Mouse (Mus musculus) embryonic fibroblast, embryonic 13.5 days (primary cell): ENCODE measurements around the gene Caprin1. TPM values are rescaled to one million over a fixed set of nuclear protein-coding genes. Genes with fewer than 3 reads are reported as not detected.
A peak's percentile ranks its signal among the peaks of the same experiment; 100 is the strongest.

Experiments used
- H3K27ac ChIP-seq: 2 replicates; pipeline ENCODE4 v1.5.1; 2012; ENCODE audit warnings: low read length, control low read depth, inconsistent platforms; ENCODE audit not compliant: insufficient read depth
- H3K4me1 ChIP-seq: 2 replicates; pipeline ENCODE4 v1.6.1; 2011; ENCODE audit warnings: low read length; ENCODE audit not compliant: control insufficient read depth, insufficient read depth
- H3K4me3 ChIP-seq: 2 replicates; pipeline ENCODE4 v1.5.1; 2011; ENCODE audit warnings: mild to moderate bottlenecking, control low read depth, low read length; ENCODE audit not compliant: insufficient read depth
- CTCF ChIP-seq: IDR thresholded peaks from 2 replicates; pipeline ENCODE4 v1.5.1; 2011; ENCODE audit warnings: mild to moderate bottlenecking, control low read depth, low read length, moderate library complexity, borderline replicate concordance; ENCODE audit not compliant: insufficient read depth
- POLR2A ChIP-seq: IDR thresholded peaks from 2 replicates; pipeline ENCODE4 v1.6.1; 2011; ENCODE audit warnings: low read depth, mild to moderate bottlenecking, control low read depth, low read length, moderate library complexity
- polyA plus RNA-seq: library from polyadenylated mRNA; stranded (reverse); fragments of >200 nt; gene quantifications from 2 replicates; pipeline ENCODE4 v1.2.4, GENCODE M21; 2011; ENCODE audit warnings: low read depth; ENCODE audit not compliant: missing spikeins, insufficient read length

Caprin1 gene
- polyA plus RNA-seq, 1 experiment, result 498 TPM

- H3K4me3 ChIP-seq, result no peak overlapping the region
- no peaks in the 10 kb centered on the region for H3K4me1 ChIP-seq
- H3K27ac ChIP-seq, result no peak overlapping the region
- no peak for TF ChIP-seq CTCF
- TF ChIP-seq POLR2A, result no peak
Measured at GRCm38 (mm10) chr2:103742821-103743220, 54.6 kb downstream of the Caprin1 start.

- H3K27ac ChIP-seq, result no peak overlapping the region
Measured at GRCm38 (mm10) chr2:103731423-103731822, 66.0 kb downstream of the Caprin1 start.

DNA sequence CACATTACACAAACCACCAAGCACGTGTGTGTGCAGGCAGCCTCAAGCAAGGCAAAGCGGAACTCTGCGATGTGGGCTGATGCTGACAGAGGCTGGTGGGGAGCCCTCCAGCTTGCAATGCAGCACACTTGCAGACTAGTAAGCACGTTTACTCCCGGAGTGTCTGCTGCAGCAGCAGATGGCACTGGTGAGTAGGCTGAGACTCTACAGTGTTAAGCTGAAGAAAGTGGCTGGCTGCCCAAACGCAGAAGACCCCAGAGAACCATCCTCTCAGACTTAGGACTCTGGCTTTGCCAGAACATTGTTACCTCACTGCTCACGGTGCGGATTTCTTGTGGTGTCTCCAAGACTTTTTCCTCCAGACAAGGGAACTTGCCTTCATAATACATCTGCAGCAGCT, 66.5 kb downstream of the Caprin1 start:
- Histone ChIP-seq H3K27ac (no peak overlapping the region), H3K4me1 (no peaks in the 10 kb centered on the region), H3K4me3 (no peak overlapping the region)
- TF ChIP-seq POLR2A, result no peak
- TF ChIP-seq CTCF, result no peak

More at GRCm38 (mm10) chr2:103731423-103731822, 66.0 kb downstream of the Caprin1 start:
- Histone ChIP-seq H3K4me1 (no peaks in the 10 kb centered on the region), H3K4me3 (no peak overlapping the region)
- TF ChIP-seq POLR2A (no peak), CTCF (no peak)

DNA sequence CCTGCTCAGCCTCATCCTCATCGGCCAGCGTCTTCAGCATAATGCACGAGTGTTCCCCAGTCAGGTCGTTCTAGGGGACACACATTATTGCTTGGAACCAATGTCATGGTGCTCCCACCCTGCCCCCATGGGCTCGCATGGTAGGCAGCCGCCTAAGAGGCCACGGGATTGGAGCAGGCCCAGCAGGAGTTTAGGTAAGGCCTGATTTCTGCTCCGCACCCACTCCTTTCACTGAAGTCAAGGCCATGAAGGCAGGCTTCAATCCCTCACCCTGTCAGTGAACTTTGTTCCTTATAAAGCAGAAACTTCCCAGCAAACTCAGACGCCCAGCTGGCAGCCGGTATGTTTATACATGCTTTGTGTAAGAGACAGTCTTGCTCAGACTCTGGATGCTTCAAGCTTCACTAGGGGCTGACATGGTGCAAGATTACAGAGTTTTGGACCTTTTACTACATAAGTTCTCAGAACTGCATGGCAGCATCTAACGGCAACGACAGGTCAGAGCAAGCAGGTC, 69.4 kb downstream of the Caprin1 start:
- H3K27ac ChIP-seq, result no peak overlapping the region
- TF ChIP-seq POLR2A (no peak), CTCF (no peak)
- no peaks in the 10 kb centered on the region for H3K4me1 ChIP-seq
- H3K4me3 ChIP-seq, result no peak overlapping the region

DNA sequence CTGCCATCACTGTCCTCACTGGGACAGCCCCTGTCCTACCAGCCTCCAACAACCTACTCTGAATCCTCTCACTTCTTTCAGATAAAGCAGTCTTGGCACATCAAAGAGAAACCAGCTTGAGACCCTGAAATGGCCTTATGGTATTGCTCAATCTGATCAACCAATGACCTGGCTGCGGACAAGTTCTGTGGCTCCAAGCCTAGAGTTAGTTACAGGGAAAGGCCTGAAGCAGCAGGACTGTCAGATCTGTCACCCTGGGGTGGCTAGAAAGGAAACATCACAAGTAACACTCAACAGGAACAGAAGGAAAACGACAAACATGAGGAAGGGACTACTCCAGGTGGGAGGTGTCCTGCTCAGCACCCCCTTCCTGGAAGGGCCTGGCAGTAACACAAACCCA, 72.9 kb downstream of the Caprin1 start:
- TF ChIP-seq CTCF (no peak), POLR2A (no peak)
- H3K4me3 ChIP-seq, result no peak overlapping the region
- H3K4me1 ChIP-seq, result no peaks in the 10 kb centered on the region
- H3K27ac ChIP-seq, result no peak overlapping the region

- TF ChIP-seq POLR2A (no peak), CTCF (no peak)
- no peak overlapping the region for H3K4me3 ChIP-seq
- H3K4me1 ChIP-seq, result no peaks in the 10 kb centered on the region
- H3K27ac ChIP-seq, result no peak overlapping the region
Measured at GRCm38 (mm10) chr2:103719292-103719646, 78.2 kb downstream of the Caprin1 start.

GRCm38 (mm10) chr2:103718594-103719291, 78.7 kb downstream of the Caprin1 start:
- Histone ChIP-seq H3K4me1 (no peaks in the 10 kb centered on the region), H3K27ac (no peak overlapping the region), H3K4me3 (no peak overlapping the region)
- TF ChIP-seq CTCF, result peak; percentile 90
- TF ChIP-seq POLR2A, result no peak

DNA sequence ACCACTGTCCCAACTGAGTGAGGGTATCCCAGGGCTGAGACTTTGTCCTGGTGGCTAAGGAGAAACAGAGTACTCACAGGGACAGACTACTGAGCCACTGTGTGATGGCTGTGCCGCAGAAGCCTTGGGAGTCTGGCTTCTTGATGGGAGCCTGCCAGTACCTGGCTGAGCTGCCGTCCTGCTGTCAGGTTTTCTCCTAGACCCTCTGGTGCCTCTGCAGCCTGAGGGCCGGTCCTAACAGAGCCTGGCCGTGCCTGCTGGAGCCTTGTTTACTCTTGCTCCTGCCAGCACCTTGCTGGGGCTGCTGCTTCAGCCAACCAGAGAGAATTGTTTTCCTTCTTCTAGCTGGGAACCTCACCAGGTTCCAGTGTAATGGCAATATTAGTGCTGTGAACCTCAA, 83.0 kb downstream of the Caprin1 start:
- H3K27ac ChIP-seq, result no peak overlapping the region
- no peaks in the 10 kb centered on the region for H3K4me1 ChIP-seq
- H3K4me3 ChIP-seq, result no peak overlapping the region
- no peak for TF ChIP-seq POLR2A
- no peak for TF ChIP-seq CTCF

- Histone ChIP-seq H3K4me3 (no peak overlapping the region), H3K4me1 (no peaks in the 10 kb centered on the region), H3K27ac (no peak overlapping the region)
- TF ChIP-seq POLR2A (no peak), CTCF (no peak)
Measured at GRCm38 (mm10) chr2:103713831-103714230, 83.6 kb downstream of the Caprin1 start.

Other genes with a start within 250 kb of the Caprin1 start
- gene Abtb2, start 231.3 kb downstream of the Caprin1 start, polyA plus RNA-seq, result 3.9 and 4.4 TPM in 2 replicates
- gene Nat10, start 36.4 kb downstream of the Caprin1 start, polyA plus RNA-seq, result 30.0 and 32.9 TPM in 2 replicates
- gene Lmo2, start 160.3 kb upstream of the Caprin1 start, polyA plus RNA-seq, result 0.84 TPM in 1 of 2 replicates, not detected in the other
- gene Fbxo3, start 230.1 kb upstream of the Caprin1 start, polyA plus RNA-seq, result 39.9 and 43.5 TPM in 2 replicates
- not detected in 2 replicates for gene 4931422A03Rik, start 230.7 kb upstream of the Caprin1 start, polyA plus RNA-seq